Mouse (Mus musculus) CH12.LX (cell line): Measurements from ENCODE around the gene Srcap.

Experiments
- CHD1 ChIP-seq: IDR thresholded peaks from 2 replicates; pipeline ENCODE4 v1.6.1; 2012; ENCODE audit warnings: low read depth, low read length, improper control_type of control experiment, inconsistent platforms
- CTCF ChIP-seq, 2 experiments: IDR thresholded peaks in 1 of 2; conservative IDR thresholded peaks in 1 of 2; 2 replicates each; pipeline ENCODE4 v1.5.1; 2011 to 2012; ENCODE audit warnings: low read depth in 2 of 2, low read length in 2 of 2, improper control_type of control experiment in 1 of 2, inconsistent platforms in 1 of 2, mild to moderate bottlenecking in 1 of 2, moderate library complexity in 1 of 2
- EP300 ChIP-seq: IDR thresholded peaks from 2 replicates; pipeline ENCODE4 v1.6.1; 2011; ENCODE audit warnings: low read length, improper control_type of control experiment
- MAFK ChIP-seq: IDR thresholded peaks from 2 replicates; pipeline ENCODE4 v1.6.1; 2011; ENCODE audit warnings: low read length, improper control_type of control experiment; ENCODE audit not compliant: insufficient replicate concordance
- MAX ChIP-seq: IDR thresholded peaks from 2 replicates; pipeline ENCODE4 v1.6.1; 2011; ENCODE audit warnings: low read length, improper control_type of control experiment
- MAZ ChIP-seq: IDR thresholded peaks from 2 replicates; pipeline ENCODE4 v1.6.1; 2012; ENCODE audit warnings: low read depth, mild to moderate bottlenecking, inconsistent platforms, low read length, improper control_type of control experiment, moderate library complexity
- NRF1 ChIP-seq: IDR thresholded peaks from 2 replicates; pipeline ENCODE4 v1.6.1; 2014; ENCODE audit warnings: low read depth, mild to moderate bottlenecking, inconsistent platforms, low read length, improper control_type of control experiment, moderate library complexity
- POLR2A ChIP-seq: IDR thresholded peaks from 2 replicates; pipeline ENCODE4 v1.6.1; 2011; ENCODE audit warnings: low read depth, mild to moderate bottlenecking, improper control_type of control experiment, low read length
- RAD21 ChIP-seq: IDR thresholded peaks from 2 replicates; pipeline ENCODE4 v1.6.1; 2011; ENCODE audit warnings: low read depth, mild to moderate bottlenecking, low read length, improper control_type of control experiment, moderate library complexity
- TCF12 ChIP-seq: IDR thresholded peaks from 2 replicates; pipeline ENCODE4 v1.6.1; 2014; ENCODE audit warnings: low read depth, mild to moderate bottlenecking, inconsistent platforms, low read length, improper control_type of control experiment
- USF1 ChIP-seq: IDR thresholded peaks from 2 replicates; pipeline ENCODE4 v1.6.1; 2014; ENCODE audit warnings: low read depth, mild to moderate bottlenecking, inconsistent platforms, low read length, improper control_type of control experiment

- no peak for TF ChIP-seq RAD21
- TF ChIP-seq POLR2A = no peak
- TF ChIP-seq MAZ = no peak
- TF ChIP-seq MAX = no peak
- TF ChIP-seq CTCF (conservative IDR thresholded peaks at IDR 0.05 in 1 of 2, IDR thresholded peaks at IDR 0.05 in 1 of 2; ENCODE audit: low read depth in 2 of 2, low read length in 2 of 2) = no peak
- TF ChIP-seq MAFK = no peak
- TF ChIP-seq EP300 = no peak
- TF ChIP-seq NRF1 = no peak
- TF ChIP-seq TCF12 = no peak
- TF ChIP-seq USF1 = no peak
- TF ChIP-seq CHD1 = no peak
Observed at GRCm38 (mm10) chr7:127494648-127495047, 17.1 kb upstream of the Srcap start.
